Mouse (Mus musculus): ENCODE results near the gene Tbc1d1.

Gene Tbc1d1

DNA sequence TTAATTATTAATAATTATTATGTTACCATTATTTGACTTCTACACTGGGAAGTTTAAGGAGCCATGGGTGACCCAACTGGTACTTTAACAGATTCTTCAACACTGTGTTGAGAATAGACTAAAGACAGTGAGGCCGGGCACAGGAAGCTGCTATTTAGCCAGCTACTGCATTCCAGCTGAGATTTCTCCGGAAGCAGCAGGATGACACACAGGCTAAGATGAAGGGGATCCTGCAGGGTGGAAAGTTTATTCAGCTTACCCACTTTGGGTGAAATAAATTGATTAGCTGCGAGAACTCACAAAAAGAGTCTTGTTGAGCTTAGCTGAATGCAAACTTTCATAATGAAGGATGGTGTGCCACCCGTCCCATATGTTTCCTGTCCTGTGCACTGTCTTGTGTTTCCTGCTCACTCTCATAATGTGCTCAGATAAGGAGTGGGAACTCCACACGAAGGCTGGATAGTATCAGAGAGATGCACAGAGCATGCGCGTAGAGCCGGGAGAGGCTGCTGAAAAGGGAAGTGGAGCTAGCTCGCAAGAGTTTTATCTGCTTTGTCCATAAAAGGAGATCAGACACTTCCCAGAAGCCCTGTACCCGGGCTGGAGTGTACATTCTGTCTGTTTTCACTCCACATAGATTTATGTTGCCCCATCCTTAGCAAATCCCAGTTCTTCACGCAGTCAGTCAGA lies at the start of gene Tbc1d1:
TSS of gene Tbc1d1 (plus strand) at position 445 of the 690 bp plus-strand sequence.
- peak; percentile 74 for DNase-seq (ENCODE audit: low spot score)

DNA sequence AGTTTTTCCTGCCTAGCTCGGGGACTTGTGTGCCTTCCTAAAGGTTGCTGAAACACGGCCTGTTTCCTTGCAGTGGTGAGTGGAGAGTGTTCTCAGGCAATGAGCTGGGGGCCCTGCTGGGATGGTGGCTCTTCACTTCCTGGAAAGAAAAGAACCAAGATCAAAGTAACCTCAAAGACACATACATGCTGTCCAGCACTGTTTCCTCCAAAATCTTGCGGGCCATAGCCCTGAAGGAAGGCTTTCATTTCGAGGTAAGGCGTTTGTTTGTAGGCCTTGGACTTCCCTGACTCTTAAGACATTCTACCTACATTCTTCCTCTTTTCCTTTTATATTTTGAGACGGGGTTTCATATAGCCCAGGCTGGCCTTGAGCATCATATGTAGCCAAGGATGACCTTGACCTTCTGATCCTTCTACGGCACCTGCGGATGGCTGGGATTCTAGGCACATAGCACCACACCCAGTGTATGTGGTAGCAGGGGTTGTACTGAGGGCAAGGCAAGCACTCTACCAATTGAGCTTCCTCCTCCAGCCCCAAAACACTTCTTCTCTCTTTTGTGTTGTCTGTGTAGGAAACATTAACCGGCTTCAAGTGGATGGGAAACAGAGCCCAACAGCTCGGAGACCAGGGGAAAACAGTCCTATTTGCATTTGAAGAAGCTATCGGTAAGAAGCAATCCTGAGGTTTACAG lies 48.4 kb upstream of the Tbc1d1 start:
- no peak for DNase-seq (ENCODE audit: low spot score)

DNA sequence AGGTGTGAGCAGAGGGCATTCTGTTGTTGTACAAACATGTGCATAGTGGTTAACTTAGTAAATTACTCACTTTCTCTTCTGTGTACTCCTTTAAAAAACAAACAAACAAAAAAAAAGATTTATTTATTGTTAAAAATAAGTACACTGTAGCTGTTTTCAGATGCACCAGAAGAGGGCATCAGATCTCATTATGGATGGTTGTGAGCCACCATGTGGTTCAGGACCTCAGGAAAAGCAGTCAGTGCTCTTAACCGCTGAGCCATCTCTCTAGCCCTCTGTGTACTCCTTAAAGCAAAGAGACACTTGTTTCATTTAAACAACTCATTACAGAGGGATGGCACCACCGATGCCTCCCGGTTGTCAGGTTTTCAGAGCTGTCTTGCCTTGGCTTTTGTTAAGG lies 46.9 kb upstream of the Tbc1d1 start:
- DNase-seq (ENCODE audit: low spot score) = no peak

DNA sequence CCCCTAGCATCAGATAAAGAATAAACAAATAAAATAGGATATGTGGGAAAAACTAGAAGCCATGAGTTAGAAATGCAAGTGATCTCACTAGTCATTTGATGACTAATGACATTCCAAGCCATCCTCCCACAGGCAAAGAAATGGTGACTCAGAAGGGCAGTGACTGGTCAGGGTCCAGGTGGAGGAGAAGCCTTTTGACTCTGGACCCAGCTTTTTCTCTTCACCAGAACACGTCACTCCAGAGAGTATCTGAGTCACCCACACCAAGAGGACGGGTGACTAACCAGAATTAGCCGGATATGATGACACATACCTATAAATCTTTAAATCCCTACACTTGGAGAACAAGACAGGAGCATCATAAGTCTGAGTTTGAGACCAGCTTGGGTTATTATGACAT lies 43.7 kb upstream of the Tbc1d1 start:
- peak; percentile 61 for DNase-seq (ENCODE audit: low spot score)

DNA sequence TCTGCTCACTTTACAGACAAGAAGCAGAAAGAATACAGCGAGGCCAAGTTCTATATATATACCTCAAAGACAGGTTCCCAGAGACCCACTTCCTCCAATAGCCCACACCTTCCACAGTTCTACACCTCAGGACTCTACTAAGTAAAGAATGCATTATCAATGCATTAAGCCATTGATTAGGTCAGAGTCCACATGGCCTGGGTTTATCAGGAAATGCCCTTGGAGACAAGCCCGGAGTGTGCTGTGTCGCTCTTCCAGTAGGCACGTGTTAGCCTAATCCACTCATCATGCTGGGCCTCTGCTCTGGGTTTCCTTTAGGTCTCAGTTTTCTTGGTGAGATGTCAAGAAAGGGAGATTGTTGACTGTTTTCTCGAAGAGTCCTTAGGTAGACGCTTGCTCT lies 41.9 kb upstream of the Tbc1d1 start:
- no peak for DNase-seq (ENCODE audit: low spot score)

DNA sequence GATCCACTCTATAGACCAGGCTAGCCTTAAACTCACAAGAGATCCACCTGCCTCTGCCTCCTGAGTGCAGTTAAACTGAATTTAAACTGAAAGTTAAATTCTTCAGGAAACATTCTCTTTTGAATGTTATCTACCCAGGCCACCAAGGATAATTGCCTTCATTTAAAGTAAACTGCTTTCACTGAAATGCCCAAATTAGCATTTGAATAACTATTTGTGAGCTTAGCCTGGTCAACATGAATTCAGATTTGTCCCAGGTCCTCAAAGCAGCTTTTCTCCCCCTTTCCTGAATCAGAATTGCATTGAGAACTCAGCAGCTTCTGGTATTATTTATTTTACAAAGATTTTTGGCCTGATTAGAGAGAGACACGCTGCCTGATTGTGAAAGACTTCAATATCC lies 38.9 kb upstream of the Tbc1d1 start:
- DNase-seq (ENCODE audit: low spot score) = no peak

DNA sequence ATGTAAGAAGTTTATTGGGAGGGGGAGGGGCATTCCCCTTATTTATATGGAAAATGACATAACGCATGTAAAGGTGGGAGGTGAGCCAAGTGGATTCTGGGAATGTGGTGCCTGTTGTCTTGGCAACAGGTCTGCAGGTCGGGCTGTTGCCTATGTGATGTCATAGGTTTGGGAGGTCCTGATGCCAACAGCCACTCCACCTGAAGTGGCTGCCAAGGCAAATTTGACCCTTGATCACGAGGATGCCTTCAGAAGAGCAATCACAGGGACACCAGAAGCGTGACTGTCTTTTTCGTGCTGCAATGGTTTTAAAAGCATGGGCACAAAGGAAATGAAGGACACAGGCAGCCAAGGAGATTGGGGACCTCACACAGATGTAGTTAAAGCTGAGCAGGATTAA lies 30.3 kb upstream of the Tbc1d1 start:
- no peak for DNase-seq (ENCODE audit: low spot score)

DNA sequence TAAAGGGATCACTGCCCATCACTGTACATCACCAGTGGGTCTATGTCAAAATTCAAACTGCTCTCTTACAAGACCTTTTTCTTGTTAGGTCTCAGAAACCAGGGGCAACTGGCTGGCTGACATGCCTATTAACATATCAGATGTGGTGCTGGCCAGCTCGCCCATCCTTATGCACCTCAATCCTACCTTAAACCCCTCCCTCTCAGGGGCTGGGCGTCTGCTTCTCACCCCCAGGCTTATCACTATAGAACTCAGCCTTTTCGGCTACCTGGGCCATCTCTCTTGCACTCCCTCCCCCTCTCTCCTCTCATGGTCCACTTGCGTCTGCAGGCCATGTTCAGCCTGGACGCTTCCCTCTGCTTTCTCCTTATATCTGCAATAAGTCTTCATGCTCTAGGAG lies 24.6 kb upstream of the Tbc1d1 start:
- DNase-seq (ENCODE audit: low spot score) = no peak

DNA sequence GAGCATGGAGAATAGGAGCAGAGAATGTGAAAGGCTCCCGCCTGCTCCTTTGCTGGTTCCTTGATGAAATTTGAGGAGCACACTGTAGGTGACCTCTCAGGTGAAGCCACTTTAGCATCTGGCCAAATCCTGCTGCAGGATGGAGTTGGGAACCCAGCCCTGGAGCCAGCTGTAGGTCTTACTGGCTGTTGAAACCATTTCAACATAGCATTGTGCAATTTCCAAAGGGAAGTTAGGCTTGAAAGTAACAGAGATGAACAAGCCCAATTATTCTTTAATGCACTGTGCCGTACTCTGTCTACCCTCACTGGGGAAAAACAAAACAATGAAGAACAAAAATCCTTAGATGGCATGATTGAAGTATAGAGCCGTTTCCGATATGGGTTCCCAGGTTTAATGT lies 22.2 kb upstream of the Tbc1d1 start:
- DNase-seq (ENCODE audit: low spot score) = no peak

DNA sequence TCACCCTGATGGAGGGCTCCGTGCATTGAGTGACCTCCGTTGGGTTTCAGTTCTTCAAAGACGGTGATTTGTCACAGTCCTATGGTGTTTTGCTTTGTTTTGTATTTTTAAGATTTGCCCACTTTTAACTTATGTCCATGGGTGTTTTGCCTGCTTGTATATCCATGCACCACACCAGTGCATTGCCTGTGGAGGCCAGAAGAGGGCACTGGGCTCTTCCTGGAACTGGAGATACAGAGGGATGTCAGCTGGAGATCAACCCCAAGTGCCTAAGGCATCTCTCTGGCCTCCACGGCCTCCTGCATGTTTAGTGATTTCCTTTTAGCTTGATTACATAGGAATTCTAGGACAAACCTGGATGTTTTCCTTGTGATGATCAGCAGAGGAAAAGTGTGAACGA lies 19.8 kb upstream of the Tbc1d1 start:
- no peak for DNase-seq (ENCODE audit: low spot score)

DNA sequence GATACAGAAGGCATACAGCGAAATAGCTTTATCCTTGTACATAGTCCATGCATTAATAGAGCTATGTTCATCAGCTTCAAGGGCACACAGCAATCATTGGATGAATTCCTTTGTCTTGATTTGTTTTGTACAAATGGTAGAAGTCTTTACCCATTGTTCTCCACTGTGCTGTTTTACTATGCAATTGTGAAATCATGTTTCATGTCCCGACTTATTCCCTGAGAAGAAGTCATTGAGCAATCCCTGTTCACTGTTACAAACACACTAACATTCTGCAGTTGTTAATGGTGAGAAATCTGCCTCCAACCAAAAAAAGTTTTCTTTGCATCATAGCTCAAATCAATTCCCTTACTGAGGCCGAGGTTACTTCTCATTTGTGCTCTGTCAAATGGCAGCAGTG lies 15.9 kb upstream of the Tbc1d1 start:
- DNase-seq (ENCODE audit: low spot score) = no peak

DNA sequence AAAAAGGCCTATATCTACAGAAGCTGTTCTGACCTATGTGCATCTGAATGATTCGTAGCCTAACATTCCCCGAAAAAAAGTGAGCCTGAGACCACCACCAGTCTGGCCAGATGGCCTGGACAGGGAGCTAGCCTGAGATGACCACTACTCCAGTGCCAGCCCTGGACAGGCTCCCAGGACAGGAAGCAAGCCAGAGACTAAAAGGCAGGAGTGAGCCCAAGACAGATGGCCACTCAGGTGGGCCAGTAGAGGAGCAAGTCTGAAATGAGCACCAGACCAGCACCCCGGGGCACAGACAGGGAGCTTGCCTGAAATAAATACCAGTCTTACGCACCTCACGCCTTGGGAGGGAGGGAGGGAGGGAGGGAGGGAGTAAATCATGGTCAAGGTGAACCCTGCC lies 11.8 kb upstream of the Tbc1d1 start:
- DNase-seq (ENCODE audit: low spot score) = no peak

DNA sequence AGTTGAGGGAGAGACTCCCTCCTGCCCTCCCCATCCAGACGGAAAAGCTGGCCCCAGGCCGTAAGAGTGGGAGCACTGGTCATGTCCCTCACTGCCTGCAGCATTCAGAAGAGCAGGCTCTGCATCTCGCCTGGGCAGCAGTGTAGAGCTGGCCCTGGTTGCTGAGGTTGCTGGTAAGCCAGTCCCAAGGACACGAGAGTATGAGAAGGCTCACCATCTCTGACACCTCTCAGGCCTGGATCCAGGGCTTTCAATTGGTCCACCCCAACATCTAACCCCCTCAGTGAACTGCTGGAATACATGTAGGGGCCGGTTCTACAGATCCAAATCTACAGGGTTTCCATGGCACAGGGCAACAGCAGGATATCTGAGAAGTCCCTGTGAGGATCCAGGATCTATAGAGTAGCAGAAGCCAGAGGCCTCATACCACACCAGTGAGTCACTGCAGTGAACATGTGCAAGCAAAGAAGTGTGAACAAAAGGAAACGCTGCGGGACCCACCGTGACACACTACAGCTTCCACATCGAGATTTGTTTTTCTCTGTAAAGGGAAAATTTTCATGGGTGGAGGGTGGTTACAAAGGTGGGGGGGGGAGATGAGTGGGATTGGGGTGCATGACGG lies 9.6 kb upstream of the Tbc1d1 start:
- DNase-seq (ENCODE audit: low spot score) = no peak

DNA sequence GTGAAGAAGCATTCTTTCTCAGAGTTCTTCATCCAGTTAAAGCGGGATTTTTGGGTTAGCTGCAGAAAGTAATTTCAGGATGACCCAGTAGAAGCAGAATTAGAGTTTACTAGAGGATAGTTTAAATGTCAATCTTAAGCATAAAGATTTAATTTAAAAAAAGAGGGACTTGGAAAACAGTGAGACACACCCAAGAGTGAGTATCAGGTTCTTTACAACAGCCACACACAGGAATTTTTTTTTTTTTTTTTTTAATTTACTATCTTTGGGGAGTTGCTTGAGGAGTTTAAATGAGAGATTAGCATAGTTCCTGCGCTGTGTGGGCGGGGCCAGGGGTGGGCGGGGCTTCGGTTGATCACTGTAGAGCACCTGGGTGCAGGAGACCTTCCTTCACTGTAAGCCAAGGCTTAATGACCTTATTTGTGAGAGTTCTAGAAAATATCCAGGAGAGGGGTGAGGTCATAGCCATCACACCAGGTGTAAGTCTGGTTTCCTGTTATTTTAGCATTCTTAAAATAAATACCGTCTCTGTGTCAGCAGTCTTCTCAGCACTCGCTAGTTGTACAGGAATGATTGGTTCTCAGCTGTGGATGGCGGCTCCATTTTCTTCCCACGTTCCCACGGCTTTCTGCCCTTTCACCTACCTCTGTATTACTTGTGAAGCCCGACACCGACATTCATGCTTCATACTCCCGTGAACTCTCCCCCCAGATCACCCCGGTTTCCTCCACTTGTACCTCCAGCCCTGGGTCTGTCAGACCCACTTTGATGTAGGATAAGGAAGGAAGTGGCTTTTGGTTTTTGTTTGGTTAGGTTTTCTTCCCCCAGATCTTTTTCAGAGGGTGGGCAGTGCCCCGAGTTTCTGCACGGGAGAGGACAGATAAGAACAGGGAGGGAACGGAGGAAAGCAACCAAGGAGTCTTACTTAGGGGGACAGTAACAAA lies 6.6 kb upstream of the Tbc1d1 start:
- DNase-seq (ENCODE audit: low spot score) = no peak

DNA sequence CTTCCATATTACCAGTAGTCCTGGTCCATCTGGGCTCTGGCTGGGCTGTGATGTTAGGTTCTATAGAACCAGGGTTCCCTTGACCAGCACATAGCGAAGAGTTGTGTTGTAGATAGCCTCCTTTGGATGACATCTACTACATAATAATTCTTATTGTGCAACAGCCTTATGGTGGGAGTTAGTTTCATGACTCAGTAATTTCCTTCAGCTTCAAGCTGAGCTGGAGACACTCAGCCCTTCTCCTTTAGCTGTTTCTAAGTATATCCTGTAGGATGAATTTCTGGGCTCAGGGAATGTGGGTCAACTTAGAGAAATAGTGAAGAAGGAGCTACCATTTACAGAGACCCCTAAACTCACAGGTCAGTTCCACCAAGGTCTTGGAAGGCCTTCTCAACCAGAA lies 2.8 kb upstream of the Tbc1d1 start:
- no peak for DNase-seq (ENCODE audit: low spot score)

DNA sequence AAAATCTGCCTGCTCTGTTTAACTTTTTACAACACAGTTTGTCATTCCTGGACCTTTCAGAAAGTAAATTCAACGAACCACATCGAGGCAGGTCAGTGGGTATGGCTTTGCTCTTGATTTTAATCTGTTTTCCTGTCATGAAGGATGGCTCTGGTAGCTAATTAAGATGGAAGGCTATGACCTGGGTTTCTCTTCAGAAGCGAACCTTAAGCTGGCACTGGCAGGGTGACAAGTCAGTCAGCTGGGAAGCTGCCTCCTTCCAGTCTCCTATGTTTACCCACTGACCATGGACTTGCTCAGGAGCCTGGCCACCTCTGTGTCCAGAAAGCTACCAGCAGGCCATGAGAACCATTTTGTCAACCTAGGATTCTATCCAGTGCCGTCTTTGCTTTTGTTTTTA lies 474 bp downstream of the Tbc1d1 start:
- DNase-seq (ENCODE audit: low spot score) = no peak

DNA sequence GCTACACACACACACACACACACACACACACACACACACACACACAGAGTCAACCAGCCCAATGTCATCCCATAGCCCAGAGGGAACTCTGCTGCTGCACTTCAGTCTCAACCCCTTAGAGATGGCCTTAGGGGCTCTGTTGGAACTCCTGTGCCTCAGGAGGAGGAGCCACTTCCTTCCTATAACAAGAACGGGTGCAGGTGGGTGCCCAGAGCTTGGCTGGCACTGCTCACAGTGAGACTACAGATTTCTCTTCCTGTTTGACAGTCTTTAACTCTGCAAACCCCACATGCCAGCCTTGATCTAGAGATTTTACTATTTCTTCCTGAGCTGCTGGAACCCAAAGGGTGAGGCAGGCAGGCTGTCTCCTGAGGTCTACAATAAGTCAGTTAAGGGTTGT lies 1.8 kb downstream of the Tbc1d1 start:
- DNase-seq (ENCODE audit: low spot score) = no peak

DNA sequence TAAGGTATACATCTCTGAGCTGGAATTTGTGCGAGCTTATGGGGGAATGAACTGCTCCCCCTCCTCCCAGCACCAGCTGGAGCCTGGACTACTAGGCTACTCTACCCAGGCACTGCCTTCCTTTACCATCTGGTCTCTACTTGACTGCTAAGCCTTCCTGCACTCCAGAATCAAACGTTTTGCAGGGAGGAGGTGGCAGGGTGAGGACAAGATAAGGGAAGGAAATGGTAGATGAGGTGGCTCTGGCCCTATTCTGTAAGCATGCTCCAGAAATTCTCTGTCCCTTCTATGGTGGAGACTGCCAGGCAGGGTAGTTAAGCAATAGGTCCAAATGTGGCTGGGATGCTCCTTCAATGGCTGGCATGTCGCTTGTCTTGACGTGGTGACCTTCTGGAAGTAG lies 2.4 kb downstream of the Tbc1d1 start:
- no peak for DNase-seq (ENCODE audit: low spot score)

DNA sequence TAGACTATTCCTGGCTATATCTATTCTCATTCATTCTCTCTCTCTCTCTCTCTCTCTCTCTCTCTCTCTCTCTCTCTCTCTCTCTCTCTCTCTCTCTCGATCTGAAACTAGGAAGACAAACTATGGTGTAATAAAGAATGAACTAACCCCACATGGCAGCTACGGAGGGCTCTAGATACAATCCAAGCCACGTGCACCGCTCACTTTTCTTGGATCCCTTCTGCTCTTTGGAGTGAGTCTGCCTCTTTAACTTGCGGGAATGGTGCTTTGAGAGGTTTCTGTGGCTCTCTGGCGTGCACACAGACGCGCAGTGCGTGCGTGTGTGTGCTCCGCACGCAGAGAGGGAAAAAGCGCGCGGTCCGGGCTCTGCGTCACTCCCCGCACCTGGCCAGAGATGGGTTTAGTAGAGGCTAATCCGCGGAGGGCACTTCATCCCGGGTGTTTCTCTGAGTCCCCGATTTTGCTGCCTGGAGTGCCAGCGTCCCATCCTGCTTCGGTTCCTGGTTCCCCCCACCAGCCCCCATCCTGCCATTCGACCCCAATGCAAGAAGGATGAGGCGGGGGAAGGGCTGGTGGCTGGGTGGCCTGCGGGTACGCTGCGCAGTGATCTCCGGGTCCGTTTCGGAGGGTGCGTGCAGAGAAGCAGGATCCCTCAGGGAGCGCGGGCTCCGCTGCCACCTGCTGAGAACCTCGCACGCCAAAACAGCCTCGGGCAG lies 3.1 kb downstream of the Tbc1d1 start:
- DNase-seq (ENCODE audit: low spot score) = no peak

DNA sequence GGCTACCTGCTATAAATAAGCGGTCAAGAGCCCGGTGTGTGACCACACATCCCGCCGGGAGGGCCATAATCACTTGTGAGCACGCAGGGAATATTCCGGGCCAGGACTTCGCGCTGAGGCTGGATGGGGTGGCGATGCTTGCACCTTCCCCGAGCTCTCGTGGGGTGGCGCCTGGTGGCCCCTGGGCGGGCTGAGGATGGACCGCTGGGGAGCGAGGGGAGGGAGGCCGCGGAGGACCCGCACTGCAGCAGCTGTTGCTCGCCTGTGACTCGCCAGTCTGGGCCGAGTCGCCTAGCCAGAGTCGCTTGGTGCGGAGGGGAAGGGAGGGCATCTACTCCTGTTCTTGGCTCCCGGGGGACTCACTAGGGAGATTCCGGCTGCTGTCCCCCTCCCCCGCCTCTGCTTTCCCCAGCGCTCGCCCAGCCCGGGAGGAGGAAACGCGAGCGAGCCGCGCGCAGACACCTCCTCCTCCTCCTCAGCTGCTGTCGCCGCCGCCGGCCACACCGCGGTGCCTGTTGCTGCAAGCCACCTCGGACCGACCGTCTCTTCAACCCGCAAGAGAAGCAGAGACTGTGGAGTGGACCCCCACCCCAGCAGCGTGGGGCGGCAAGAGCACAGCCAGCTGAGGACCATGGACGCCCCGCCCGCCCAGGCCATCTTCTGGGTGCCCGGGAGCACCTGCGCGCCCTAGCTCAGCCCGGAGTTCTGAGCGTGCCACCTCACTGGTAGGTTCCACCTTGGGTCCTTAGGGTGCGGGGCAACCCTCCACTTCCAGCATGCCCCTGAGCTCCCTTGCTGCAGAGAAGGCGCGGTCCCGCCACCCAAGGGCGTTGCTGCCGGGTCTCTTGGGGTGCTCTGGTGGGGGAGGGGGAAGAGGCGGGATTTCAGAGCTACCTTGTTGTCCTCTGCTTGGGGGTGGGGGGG lies 3.9 kb downstream of the Tbc1d1 start:
- DNase-seq (ENCODE audit: low spot score) = peak; percentile 49

All from yolk sac, embryonic 10.5 days (tissue).